Mouse (Mus musculus) lung, postnatal 36 days (tissue): ENCODE data around the gene Rnf135.
"Not testable (repeated sequence)": the region's sequence is repeated elsewhere in the genome, so short reads cannot be mapped to it uniquely, and the experiment has no call there.

Source experiments
- DNase-seq: peaks from one replicate; pipeline ENCODE4 v3.0.0; 2022; ENCODE audit warnings: mixed read lengths

Gene Rnf135

DNA sequence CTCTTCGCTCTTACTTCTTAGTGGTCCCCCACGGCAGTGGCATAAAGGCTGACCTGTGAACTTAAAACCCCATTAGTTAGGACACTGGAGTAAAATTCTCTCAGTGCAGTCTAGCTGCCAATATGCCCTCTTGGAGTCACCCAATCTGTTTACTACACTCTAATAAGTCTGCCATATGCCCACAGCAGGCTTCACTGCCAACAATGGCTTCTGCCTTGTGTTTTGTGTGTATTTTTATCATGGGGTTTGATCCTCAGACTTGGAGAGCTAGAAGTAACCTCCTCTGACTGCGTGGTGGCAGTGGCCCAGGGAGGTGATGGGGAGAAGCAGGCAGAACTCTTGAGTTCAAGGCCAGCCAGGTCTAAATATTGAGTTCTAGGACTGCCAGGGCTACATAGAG lies 20.4 kb downstream of the Rnf135 start:
- DNase-seq = no peak

DNA sequence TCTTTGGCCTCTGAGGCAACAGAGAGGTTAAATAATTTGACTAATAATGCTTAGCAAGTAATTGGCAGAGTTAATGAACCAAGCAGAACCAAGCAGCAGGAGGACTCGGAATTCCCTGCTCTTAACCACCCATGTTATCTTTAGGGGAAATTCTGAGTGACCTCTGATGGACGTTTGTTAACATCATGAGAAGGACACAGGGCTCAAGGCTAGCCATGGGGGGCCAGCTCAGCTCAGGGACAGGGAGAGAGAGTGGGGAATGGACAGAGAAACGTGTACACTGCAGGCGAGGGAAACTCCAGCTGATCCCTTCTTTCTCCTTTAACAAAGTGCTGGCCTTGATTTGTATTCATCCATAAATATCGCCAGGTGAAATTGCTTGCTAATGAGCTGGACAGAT lies 21.3 kb downstream of the Rnf135 start:
- no peak for DNase-seq

- no peak for DNase-seq
Measured at GRCm38 (mm10) chr11:80208465-80208859, 24.8 kb downstream of the Rnf135 start.

DNA sequence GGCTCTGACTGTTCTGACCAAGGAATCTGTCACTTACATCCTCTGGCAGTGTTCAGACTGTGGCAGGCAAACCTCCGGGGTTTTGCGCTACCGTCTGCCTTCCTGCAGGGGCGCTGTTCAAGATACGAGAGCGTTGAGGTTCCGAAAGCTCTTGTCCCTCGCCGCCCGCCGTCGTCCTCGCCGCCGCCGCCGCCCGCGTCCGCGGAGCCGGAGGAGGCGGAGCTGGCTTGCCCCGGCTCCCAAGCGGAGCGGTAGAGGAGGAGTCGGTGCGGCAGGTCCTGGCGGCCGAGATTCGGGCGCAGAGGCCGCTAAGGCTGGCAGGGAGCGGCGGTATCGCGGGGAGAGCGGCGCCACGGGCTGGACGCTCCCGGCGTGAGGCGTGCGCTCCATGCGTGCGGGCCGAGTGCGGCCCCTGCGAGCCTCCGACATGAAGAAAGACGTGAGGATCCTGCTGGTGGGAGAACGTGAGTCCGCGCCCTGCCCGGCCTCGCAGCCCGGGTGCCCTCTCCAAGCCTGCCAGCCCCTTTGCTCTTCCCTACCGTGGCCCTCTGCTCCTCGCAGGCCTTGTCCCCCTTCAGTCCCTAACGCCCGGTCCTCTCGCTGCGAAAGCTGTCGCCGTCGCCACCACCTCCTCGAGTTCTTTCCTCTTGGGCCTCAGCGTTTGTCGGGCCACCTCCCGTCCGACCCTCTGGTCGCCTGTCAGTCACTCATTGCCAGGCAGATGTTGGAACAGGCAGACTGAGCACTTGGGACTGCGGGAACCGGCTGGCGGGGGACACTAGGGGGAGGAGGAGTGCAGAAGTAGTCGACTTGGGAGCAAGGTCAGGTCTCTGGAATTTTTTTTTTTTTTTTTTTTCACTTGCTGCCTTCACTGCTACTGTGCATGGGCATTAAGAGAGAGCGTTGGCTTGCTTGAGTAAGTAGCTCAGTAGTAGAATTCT lies 25.5 kb downstream of the Rnf135 start, which contains the start of gene Rhot1:
Rhot1 (plus strand) TSS at position 160 of the 941 bp plus-strand sequence.
- DNase-seq = peak; percentile 97

- DNase-seq = no peak
Measured at GRCm38 (mm10) chr11:80210321-80210720, 26.7 kb downstream of the Rnf135 start.

GRCm38 (mm10) chr11:80212282-80212681 lies 28.6 kb downstream of the Rnf135 start:
- DNase-seq = no peak

DNA sequence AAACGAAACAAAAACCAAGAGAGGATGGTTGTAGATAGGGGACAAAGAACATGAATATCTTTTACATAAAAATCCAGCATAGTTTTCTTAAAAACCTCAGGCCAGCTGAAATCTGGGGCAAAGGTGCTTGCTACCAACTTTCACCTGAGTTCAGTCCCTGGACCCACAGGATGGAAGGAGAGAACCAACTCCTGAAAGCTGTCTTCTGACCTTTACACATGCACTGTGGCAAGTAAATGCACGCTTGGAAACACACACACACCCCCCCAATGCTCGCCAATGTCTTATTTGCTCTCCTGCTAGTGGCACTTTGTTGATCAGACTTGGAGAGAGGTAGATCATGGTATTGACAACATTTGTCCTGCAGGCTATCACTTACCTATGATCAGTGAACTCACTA lies 31.6 kb downstream of the Rnf135 start:
- no peak for DNase-seq

DNA sequence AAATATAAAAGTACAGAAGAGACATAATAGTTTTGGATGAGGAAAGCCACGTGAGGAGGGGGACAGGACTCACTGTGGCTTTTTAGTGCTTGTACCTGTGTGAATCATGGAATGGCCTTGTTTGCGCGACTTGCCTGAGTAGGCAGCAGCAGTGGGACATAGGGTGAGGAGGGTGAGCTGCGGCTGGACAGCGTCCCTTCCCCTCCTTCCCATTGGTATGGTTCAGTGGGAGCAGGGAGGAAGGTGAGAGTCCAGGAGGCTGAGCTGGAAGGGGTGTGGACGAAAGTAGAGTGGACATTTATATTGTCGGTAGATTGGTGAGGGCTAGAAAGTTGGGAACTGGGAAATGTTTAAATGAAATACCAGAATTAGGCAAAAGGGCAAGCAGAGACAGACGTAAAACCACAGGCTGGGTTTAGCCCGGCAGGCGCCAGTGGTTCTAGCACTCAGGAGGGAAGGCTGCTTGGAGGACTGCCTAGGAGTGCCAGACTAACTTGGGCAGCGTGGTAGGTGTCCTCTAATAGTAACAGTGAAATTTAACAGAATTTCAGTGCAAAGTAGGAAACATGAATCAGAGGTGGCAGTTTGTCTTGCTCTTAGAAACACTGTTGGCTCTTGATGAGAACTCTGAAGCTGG lies 35.1 kb downstream of the Rnf135 start:
- no peak for DNase-seq

GRCm38 (mm10) chr11:80230066-80230465 lies 46.4 kb downstream of the Rnf135 start:
- DNase-seq = not testable (repeated sequence)

DNA sequence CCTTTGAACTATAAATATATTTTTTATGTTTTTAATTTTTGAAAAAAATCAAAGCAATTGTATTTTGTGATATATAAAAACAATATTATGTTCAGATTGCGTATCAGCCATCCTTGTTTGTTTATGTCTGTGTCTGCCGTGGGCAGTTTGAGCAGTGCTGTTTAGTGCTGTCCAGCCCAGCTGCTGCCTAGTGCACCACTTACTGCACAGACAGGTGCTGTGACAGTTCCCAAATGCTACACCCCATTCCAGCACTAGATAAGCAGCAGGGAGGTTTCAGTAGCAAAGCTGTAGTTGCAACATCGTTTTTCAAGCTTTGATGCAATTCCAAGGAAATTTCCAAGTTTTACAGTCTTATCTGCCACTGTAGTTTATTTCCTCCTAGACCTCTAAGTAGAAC lies 53.6 kb downstream of the Rnf135 start:
- DNase-seq = no peak

DNA sequence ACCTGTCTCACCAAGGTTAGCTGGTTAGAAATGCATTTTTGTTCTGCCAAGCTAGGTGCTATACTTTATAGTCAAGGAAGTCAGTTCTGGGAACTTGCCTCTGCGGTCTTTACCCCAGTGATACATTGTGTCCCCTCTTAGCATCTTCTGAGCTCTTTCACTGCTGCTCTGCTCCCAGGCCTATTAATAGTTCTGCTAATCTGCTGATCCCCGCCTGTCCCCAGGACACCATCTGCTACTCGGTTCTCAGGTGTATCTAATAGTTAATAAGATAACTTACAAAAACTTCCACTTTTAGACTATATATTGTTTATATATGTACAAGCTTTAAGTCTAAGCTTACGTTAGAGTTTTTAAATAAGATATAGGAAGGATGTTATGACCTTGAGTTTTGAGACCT lies 54.7 kb downstream of the Rnf135 start:
- no peak for DNase-seq

DNA sequence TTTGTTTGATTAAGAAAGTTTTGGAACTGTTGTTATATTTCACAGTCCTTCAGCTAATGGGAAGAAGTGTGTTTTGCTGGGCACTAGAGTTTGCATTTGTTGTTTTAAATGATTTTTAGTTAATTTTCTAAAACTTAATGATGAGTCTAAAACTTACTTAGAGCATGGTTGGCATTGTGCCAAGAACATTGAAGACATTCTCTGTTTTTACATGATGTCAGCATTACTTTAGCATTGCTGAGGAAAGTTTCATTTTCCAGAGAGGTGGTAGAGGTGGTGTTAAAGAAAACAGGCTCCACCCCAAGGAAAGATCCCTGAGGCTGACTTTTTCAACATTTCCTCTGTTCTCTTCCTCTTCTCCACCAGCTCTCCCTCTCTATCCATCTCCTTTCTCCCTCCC lies 63.4 kb downstream of the Rnf135 start:
- DNase-seq = no peak

GRCm38 (mm10) chr11:80248531-80248930 lies 64.9 kb downstream of the Rnf135 start:
- DNase-seq = no peak
